Mouse (Mus musculus) liver, adult 10 weeks (tissue): Measurements from ENCODE around the gene S100a11. TPM values are rescaled to one million over a fixed set of nuclear protein-coding genes. Genes with fewer than 3 reads are reported as not detected.

Experiments used
- polyA plus RNA-seq: library from polyadenylated mRNA; stranded (reverse); fragments of 350-450 nt; fragmentation: Illumina TruSeq; extraction: RNeasy Lipid Tissue Mini Kit (QIAGEN cat#74804); gene quantifications from one replicate; pipeline ENCODE4 v1.2.3, GENCODE M21; 2014; ENCODE audit warnings: low read depth, low replicate concordance

S100a11 gene
- polyA plus RNA-seq, result 21.6 TPM

DNA sequence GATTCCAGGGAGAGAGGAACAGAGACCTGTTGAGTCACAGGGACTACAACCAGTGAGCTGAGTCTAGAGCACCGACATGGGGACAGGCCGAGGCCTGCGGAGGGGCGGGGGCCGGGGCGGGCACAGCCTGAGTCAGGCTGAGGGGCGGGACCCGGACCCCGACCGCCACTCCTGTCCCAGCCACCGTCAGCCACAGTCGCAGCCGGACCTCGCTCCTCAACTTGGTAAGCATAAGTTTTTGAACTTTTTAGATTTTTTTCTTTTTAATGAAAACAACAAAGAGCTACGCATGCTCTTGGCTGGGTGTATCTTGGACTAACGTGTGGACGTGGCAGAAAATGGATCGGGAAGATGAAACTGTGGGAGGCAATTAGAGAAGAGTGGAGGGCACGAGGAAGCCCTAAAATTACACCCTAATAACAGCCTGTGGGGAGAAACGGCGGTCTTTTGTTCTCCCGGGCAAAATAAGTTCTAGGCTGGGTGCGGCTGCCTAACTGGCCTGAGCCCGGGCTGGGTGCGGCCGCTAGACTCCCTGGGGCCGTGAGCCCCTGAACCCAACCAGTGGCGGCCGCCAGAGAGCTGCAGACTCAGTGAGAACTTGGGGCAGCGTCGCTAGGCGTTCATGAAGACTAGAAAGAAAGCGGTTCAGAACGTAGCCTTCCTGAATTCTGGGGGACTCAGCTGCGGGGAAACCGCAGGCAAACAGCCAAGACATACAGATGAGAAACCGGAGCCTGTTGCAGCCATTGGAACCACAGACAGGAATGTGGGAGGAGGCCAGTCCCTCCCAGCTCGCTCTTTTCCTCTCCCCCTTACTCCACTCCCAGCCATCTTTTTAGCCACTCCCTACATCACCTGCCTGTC lies at the start of gene S100a11:
TSS of gene S100a11 (plus strand) at position 159 of the 864 bp plus-strand sequence.

DNA sequence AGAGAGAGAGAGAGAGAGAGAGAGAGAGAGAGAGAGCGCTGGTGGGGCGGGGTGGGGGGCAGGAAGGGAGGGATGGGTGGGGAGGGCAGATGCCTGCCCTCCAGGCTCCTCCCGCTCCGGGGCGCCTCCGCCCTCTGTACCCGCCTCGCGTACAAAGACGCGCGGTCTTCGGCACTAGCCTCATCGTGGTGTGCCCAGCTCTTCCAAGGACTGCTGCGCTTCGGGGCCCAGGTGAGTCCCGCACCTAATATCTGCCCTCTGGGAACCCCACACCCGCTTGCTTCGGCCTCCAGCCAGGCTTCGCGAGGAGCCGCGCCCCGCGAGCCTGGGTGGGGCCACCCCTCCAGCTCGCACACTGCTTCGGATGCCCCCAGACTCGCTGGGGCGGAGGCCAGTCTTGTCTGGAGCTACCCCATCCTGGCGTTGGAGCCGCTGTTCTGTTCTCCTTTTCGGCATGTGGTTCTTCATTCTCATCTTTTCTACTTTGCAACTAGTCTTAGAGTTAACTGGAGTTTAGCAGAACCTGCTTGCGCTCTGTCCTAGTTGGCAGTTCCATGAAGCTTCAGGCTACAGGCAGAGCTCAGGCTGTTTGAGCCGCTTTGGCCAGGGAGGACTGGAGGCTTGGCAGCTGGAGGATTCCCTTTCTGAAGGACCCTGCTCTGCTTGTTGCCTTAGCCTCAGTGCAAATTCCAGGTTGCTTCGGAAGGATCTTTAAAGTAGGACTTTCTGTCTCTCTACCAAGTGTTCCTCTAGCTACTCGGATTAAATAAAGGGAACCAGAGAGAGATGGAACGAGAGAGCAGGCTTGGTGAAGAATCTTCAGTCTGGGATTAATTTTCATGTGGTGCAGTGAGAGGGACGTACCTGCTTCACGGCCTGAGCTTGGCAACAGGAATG lies 34.9 kb downstream of the S100a11 start, which contains the start of gene S100a10:
TSS of gene S100a10 (plus strand) at position 100 of the 897 bp plus-strand sequence.

Other genes with a start within 250 kb of the S100a11 start
- gene Flg, start 247.0 kb upstream of the S100a11 start, polyA plus RNA-seq, result not detected
- gene Hrnr, start 200.7 kb upstream of the S100a11 start, polyA plus RNA-seq, result not detected
- not detected for gene Rptn, start 126.8 kb upstream of the S100a11 start, polyA plus RNA-seq
- gene Tchh, start 78.2 kb upstream of the S100a11 start, polyA plus RNA-seq, result 0.13 TPM
- not detected for gene Tchhl1, start 51.7 kb upstream of the S100a11 start, polyA plus RNA-seq
- 180 TPM for gene S100a10, start 34.6 kb downstream of the S100a11 start, polyA plus RNA-seq
- not detected for gene Tdpoz2, start 132.2 kb downstream of the S100a11 start, polyA plus RNA-seq
- gene Tdpoz1, start 155.8 kb downstream of the S100a11 start, polyA plus RNA-seq, result not detected
- gene Gm37596, start 172.6 kb downstream of the S100a11 start, polyA plus RNA-seq, result not detected